8 mouse cellular contexts compared by ENCODE assay signal in the genomic region with DNA sequence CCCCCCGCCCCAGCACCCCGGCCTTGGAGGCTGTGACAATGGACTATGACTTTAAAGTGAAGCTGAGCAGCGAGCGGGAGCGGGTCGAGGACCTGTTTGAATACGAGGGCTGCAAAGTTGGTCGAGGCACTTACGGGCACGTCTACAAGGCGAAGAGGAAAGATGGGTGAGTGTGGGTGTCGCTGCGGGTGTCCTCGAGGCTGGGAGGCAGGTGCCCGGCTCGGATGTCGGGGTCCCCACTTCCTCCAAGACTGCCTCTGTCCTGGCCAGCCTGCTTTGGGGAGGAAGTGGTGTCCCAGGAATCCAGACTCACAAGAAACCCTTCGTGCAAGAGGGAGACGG. TPM values are rescaled to one million over a fixed set of nuclear protein-coding genes. Genes with fewer than 3 reads are reported as not detected.
A peak's percentile ranks its signal among the peaks of the same experiment; 100 is the strongest.
DNase-seq lines count a peak whose midpoint lies in the region; ATAC-seq and TF ChIP-seq lines count a peak whose summit lies in the region.

No protein-coding gene starts in this region.

- TF ChIP-seq EP300 in ES-Bruce4 (IDR thresholded peaks at IDR 0.05; ENCODE audit: insufficient read depth, low read depth, low read length), result no peak

- peak overlapping the region; percentile 83 for H3K4me3 ChIP-seq in heart, embryonic 10.5 days
- H3K4me3 ChIP-seq in ES-Bruce4 (ENCODE audit: low read depth, low read length), result peak overlapping the region; percentile 85
- peak overlapping the region; percentile 84 for H3K4me3 ChIP-seq in embryonic facial prominence, embryonic 11.5 days (ENCODE audit: low read depth, low read length)
- peak overlapping the region; percentile 81 for H3K4me3 ChIP-seq in hindbrain, embryonic 11.5 days (ENCODE audit: low read depth, low read length)

- under 1% methylated on average over 19 of the region's 19 CpGs for WGBS in heart, embryonic 10.5 days
- under 1% methylated on average over 19 of the region's 19 CpGs for WGBS in embryonic facial prominence, embryonic 11.5 days
- 0% methylated on average over 19 of the region's 19 CpGs for WGBS in hindbrain, embryonic 11.5 days

- peaks cover 9% of the 10 kb centered on the region for H3K4me1 ChIP-seq in heart, embryonic 10.5 days
- H3K4me1 ChIP-seq in ES-Bruce4 (ENCODE audit: control insufficient read depth, insufficient read depth, low read length), result no peaks in the 10 kb centered on the region
- no peaks in the 10 kb centered on the region for H3K4me1 ChIP-seq in embryonic facial prominence, embryonic 11.5 days (ENCODE audit: control insufficient read depth, insufficient read depth, low read length)
- no peaks in the 10 kb centered on the region; the same call in 1 of the 2 replicates for H3K4me1 ChIP-seq in hindbrain, embryonic 11.5 days (replicated peaks; ENCODE audit: control insufficient read depth, insufficient read depth, low read length)

- no peaks in the 10 kb centered on the region for H3K27me3 ChIP-seq in heart, embryonic 10.5 days (ENCODE audit: insufficient read depth, poor library complexity, severe bottlenecking)
- no peaks in the 10 kb centered on the region for H3K27me3 ChIP-seq in ES-Bruce4 (ENCODE audit: control insufficient read depth, insufficient read depth, low read length, poor library complexity, severe bottlenecking)
- H3K27me3 ChIP-seq in embryonic facial prominence, embryonic 11.5 days (ENCODE audit: control insufficient read depth, insufficient read depth, low read length), result no peaks in the 10 kb centered on the region
- H3K27me3 ChIP-seq in hindbrain, embryonic 11.5 days (ENCODE audit: control insufficient read depth, insufficient read depth, low read length), result no peaks in the 10 kb centered on the region

- no peak for ATAC-seq in embryonic facial prominence, embryonic 11.5 days (replicated peaks; ENCODE audit: insufficient number of reproducible peaks, low FRiP score, low TSS enrichment, low read depth)
- no peak; the same call in 1 of the 2 replicates for ATAC-seq in hindbrain, embryonic 11.5 days (ENCODE audit: low FRiP score)
- 0 out of 2 replicates have a peak, but pooled peaks have one; percentile 38 for ATAC-seq in monocyte, adult 5-6 weeks (replicated peaks; ENCODE audit: insufficient number of reproducible peaks, low FRiP score, low TSS enrichment, poor library complexity, severe bottlenecking)

- no peak for TF ChIP-seq CTCF in ES-Bruce4 (IDR thresholded peaks at IDR 0.05; ENCODE audit: low read depth, low read length)

- peak overlapping the region; percentile 81 for H3K4me2 ChIP-seq in embryonic facial prominence, embryonic 11.5 days (ENCODE audit: low read depth, low read length)
- peak overlapping the region; percentile 76 for H3K4me2 ChIP-seq in hindbrain, embryonic 11.5 days (replicated peaks; ENCODE audit: low read depth, low read length)

- peak overlapping the region; percentile 84 for H3K9ac ChIP-seq in ES-Bruce4 (ENCODE audit: low read depth, poor library complexity, severe bottlenecking)
- H3K9ac ChIP-seq in embryonic facial prominence, embryonic 11.5 days (replicated peaks; ENCODE audit: low read length), result peak overlapping the region; percentile 87
- H3K9ac ChIP-seq in hindbrain, embryonic 11.5 days (ENCODE audit: low read depth, low read length), result peak overlapping the region; percentile 88

- TF ChIP-seq POLR2A in ES-Bruce4 (IDR thresholded peaks at IDR 0.05; ENCODE audit: insufficient read depth, low read length), result no peak

- peak overlapping the region; percentile 96 for H3K27ac ChIP-seq in heart, embryonic 10.5 days
- no peak overlapping the region for H3K27ac ChIP-seq in ES-Bruce4 (ENCODE audit: insufficient read depth, low read length)
- H3K27ac ChIP-seq in embryonic facial prominence, embryonic 11.5 days (replicated peaks; ENCODE audit: low read depth, low read length), result peak overlapping the region; percentile 93; the same call in 1 of the 2 replicates
- H3K27ac ChIP-seq in hindbrain, embryonic 11.5 days (ENCODE audit: low read depth, low read length), result peak overlapping the region; percentile 88

- H3K9me3 ChIP-seq in heart, embryonic 10.5 days, result no peaks in the 10 kb centered on the region
- H3K9me3 ChIP-seq in ES-Bruce4 (replicated peaks; ENCODE audit: control insufficient read depth, insufficient read depth, low read length, poor library complexity, severe bottlenecking), result no peaks in the 10 kb centered on the region
- no peaks in the 10 kb centered on the region for H3K9me3 ChIP-seq in embryonic facial prominence, embryonic 11.5 days (replicated peaks; ENCODE audit: control insufficient read depth, low read length)
- no peaks in the 10 kb centered on the region for H3K9me3 ChIP-seq in hindbrain, embryonic 11.5 days (ENCODE audit: control insufficient read depth, low read length)

- DNase-seq in heart, embryonic 10.5 days (ENCODE audit: low spot score), result peak; percentile 83
- no peak for DNase-seq in heart, postnatal 4 days
- DNase-seq in embryonic facial prominence, embryonic 11.5 days (ENCODE audit: low spot score), result peak; percentile 21
- no peak for DNase-seq in hindbrain, embryonic 11.5 days (ENCODE audit: low spot score)
- DNase-seq in liver, result peak; percentile 52
- peak; percentile 43 for DNase-seq in thymus, postnatal 0 days (ENCODE audit: low spot score)

- no peaks in the 10 kb centered on the region for H3K36me3 ChIP-seq in heart, embryonic 10.5 days
- H3K36me3 ChIP-seq in ES-Bruce4 (ENCODE audit: control insufficient read depth, insufficient read depth, low read length, poor library complexity, severe bottlenecking), result no peaks in the 10 kb centered on the region; the same call in 1 of the 2 replicates
- H3K36me3 ChIP-seq in embryonic facial prominence, embryonic 11.5 days (replicated peaks; ENCODE audit: control insufficient read depth, insufficient read depth, low read depth, low read length), result no peaks in the 10 kb centered on the region
- H3K36me3 ChIP-seq in hindbrain, embryonic 11.5 days (ENCODE audit: control insufficient read depth, insufficient read depth, low read length), result no peaks in the 10 kb centered on the region

RNA-seq across cellular contexts. Expression of gene Cdk8, which starts 0.6 kb away (rescaled TPM):
- polyA plus RNA-seq in heart, embryonic 10.5 days (2016; fragmentation: Nextera tagmentation; extraction: Ambion mirVana), result 14.2 and 19.6 TPM in 2 replicates
- total RNA-seq in heart, postnatal 4 days (2021), result 10 to 100 TPM; 25.5 to 26.5 TPM
- 76.5 and 81.2 TPM in 2 replicates for polyA plus RNA-seq in ES-Bruce4 (2011; ENCODE audit: insufficient read depth, insufficient read length, low read depth, missing spikeins)
- polyA plus RNA-seq in embryonic facial prominence, embryonic 11.5 days (2014; fragmentation: Nextera tagmentation; extraction: Ambion mirVana), result 33.8 and 39.0 TPM in 2 replicates
- polyA plus RNA-seq in hindbrain, embryonic 11.5 days (2014; fragmentation: Nextera tagmentation; extraction: Ambion mirVana), result 36.9 and 40.5 TPM in 2 replicates
- 22.9 to 39.3 TPM (median 26.6 TPM) in 3 replicates for total RNA-seq in monocyte, adult 5-6 weeks (2017)
- polyA plus RNA-seq in thymus, postnatal 0 days (2015; fragmentation: Nextera tagmentation; extraction: Ambion mirVana), result 15.6 and 16.3 TPM in 2 replicates

RNA-seq across cellular contexts. Expression of gene Rnf6, which starts 10.3 kb away (rescaled TPM):
- polyA plus RNA-seq in heart, embryonic 10.5 days (2016; fragmentation: Nextera tagmentation; extraction: Ambion mirVana), result 41.1 and 41.2 TPM in 2 replicates
- 10 to 100 TPM; 44.4 to 48.0 TPM for total RNA-seq in heart, postnatal 4 days (2021)
- 29.6 and 40.2 TPM in 2 replicates for polyA plus RNA-seq in ES-Bruce4 (2011; ENCODE audit: insufficient read depth, insufficient read length, low read depth, missing spikeins)
- 23.7 and 29.2 TPM in 2 replicates for polyA plus RNA-seq in embryonic facial prominence, embryonic 11.5 days (2014; fragmentation: Nextera tagmentation; extraction: Ambion mirVana)
- polyA plus RNA-seq in hindbrain, embryonic 11.5 days (2014; fragmentation: Nextera tagmentation; extraction: Ambion mirVana), result 22.1 and 24.1 TPM in 2 replicates
- 76.5 to 106 TPM (median 87.9 TPM) in 3 replicates for total RNA-seq in monocyte, adult 5-6 weeks (2017)
- 61.1 and 63.3 TPM in 2 replicates for polyA plus RNA-seq in thymus, postnatal 0 days (2015; fragmentation: Nextera tagmentation; extraction: Ambion mirVana)

RNA-seq across cellular contexts. Expression of gene 1700001J03Rik, which starts 46.5 kb away (rescaled TPM):
- polyA plus RNA-seq in heart, embryonic 10.5 days (2016; fragmentation: Nextera tagmentation; extraction: Ambion mirVana), result not detected in 2 replicates
- total RNA-seq in heart, postnatal 4 days (2021), result under 1 TPM; 0.81 to 0.91 TPM
- polyA plus RNA-seq in ES-Bruce4 (2011; ENCODE audit: insufficient read depth, insufficient read length, low read depth, missing spikeins), result 0.94 TPM in 1 of 2 replicates, not detected in the other
- polyA plus RNA-seq in embryonic facial prominence, embryonic 11.5 days (2014; fragmentation: Nextera tagmentation; extraction: Ambion mirVana), result not detected in 2 replicates
- polyA plus RNA-seq in hindbrain, embryonic 11.5 days (2014; fragmentation: Nextera tagmentation; extraction: Ambion mirVana), result not detected in 2 replicates
- total RNA-seq in monocyte, adult 5-6 weeks (2017), result not detected in 3 replicates
- not detected in 2 replicates for polyA plus RNA-seq in thymus, postnatal 0 days (2015; fragmentation: Nextera tagmentation; extraction: Ambion mirVana)

Comparison
In these comparisons a context has a peak if more than half of its experiments do, and no peak if none do; other contexts are left out.
1. DNase-seq: peak in heart, embryonic 10.5 days (single experiment), embryonic facial prominence, embryonic 11.5 days (single experiment), liver (single experiment) and thymus, postnatal 0 days (single experiment); none in heart, postnatal 4 days (single experiment) and hindbrain, embryonic 11.5 days (single experiment).
2. Peak in every context shown above with its lines, with median percentiles within 50 percentile points of each other: H3K4me3 ChIP-seq and H3K9ac ChIP-seq.